Mouse (Mus musculus): ENCODE data around the gene Ptges3.
A peak's percentile ranks its signal among the peaks of the same experiment; 100 is the strongest.
"Not testable (repeated sequence)": the region's sequence is repeated elsewhere in the genome, so short reads cannot be mapped to it uniquely, and the experiment has no call there.

The Ptges3 gene

GRCm38 (mm10) chr10:128058601-128059151 is at the start of gene Ptges3:
Ptges3 (plus strand) TSS chr10:128058954.
- DNase-seq: peak; percentile 99

DNA sequence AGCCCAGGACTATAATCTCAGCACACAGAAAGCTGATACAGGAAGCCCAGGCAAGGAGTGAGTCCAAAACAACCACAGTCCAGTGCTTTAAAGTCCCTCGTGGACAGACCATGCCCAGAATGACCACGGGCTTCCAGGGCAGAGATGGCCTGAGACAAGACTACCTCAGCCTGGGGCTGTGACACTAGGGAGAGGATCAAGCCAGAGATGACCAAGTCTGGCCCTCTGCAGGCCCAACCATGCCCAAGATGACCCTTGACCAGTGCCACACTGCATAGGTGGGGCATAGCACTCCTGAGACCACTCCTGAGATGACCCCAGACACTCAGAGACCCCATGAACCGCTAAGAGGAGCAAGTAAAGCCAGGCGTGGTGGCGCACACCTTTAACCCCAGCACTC is 49.0 kb upstream of the Ptges3 start:
- DNase-seq: no peak

DNA sequence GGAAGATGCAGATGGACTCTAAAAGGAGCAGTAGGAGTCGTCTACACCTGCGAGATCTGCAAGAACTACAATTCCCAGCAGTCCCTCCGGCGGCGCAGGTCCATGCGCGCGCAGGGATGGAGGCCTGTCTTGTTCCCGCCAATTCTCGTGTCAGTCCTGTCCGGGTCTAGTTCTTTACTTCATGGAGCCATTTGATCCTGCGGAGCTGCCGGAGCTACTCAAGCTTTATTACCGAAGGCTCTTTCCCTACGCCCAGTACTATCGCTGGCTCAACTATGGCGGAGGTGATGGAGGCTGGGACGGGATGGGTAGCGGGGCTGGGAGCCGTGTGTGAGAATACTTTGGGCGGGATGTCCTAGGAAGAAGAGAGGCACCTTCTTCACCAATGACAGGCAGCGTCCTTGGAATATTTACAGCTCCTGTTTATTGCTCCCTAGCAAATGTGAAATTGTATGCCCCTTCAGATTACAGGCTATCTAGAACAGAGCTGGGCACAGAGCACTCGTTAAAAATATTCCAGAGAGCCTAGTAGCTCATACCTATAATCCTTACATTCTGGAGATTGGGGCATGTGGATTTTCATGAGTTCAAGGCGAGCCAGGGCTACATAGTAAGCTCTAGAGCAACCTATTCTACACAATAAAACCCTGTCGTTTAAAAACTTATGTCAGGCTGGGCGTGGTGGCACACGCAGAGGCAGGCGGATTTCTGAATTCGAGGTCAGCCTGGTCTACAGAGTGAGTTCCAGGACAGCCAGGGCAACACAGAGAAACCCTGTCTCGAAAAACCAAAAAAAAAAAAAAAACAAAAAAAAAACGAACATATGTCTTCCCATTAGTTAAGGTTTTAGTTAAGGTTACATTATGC is 43.5 kb upstream of the Ptges3 start, which contains the start of gene Prim1:
Prim1 (plus strand) TSS at position 101 of the 867 bp plus-strand sequence.
- DNase-seq: peak; percentile 83

GRCm38 (mm10) chr10:128022196-128022595 is 36.6 kb upstream of the Ptges3 start:
- no peak for DNase-seq

DNA sequence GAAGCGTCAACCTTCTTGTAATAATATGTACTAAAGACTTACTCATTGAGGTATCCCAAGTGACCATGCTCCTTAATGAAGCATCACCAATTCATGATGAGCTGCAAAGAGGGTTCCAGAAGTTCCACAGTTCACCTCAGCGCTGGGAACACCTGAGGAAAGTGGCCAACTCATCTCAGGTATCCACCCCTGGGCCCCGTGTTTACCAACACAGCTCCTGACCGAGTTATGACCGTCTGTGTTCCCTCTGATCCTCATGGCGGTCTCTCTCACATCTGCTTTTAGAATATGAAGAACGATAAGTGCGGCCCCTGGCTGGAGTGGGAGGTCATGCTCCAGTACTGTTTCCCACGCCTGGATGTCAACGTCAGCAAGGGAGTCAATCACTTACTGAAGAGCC is 35.3 kb upstream of the Ptges3 start:
- no peak for DNase-seq

DNA sequence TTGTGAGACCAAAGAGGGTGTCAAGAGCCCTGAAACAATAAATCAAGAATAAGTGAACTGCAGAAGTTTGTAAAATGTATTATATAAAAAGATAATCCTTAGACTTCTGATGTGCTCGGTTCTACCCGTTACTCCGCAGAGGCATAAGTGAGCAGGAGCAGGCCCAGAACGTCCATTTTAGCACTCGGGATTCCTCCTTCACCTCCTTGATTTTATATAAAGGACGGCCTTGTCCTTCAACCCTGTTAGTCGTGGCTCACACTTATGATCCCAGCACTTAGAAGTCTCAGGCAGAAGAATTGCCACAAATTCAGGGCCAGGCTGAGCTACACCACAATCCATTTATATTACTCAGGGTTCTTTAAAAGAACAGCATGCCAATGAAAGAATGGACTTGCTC is 28.8 kb upstream of the Ptges3 start:
- DNase-seq: no peak

GRCm38 (mm10) chr10:128030860-128031259 is 27.9 kb upstream of the Ptges3 start:
- DNase-seq: no peak

DNA sequence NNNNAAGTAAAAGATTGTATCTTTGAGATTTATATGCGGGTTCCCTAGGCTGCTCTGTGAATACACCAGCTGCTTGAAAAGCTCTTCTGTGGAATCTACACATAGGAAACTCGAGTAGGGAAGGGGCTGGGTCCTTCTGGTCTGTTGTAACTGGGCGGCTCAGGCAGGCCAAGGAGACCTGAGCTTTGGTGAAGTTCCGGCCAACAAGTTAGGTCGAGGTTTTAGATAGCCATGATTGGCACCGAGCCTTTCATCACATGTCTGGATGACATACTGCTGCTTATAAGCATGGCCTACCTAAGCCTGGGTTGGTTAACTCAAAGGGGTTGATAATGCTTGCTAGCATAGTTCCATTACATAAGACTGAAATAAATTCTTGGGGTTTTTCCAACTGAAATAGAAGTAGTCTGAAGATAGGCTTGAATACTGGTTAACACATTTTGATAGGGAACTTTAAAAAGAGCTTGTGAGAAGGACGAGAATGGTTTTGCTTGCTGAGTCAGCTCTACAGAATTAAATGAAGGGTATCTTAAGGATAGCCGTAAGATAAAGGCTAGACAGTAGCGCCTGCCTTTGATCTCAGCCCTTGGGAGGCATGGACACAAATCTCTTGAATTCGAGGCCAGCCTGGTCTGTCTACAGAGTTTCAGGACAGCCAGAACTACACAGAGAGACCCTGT is 21.9 kb upstream of the Ptges3 start:
- DNase-seq: peak; percentile 62 to 70

GRCm38 (mm10) chr10:128037921-128038320 is 20.8 kb upstream of the Ptges3 start:
- no peak for DNase-seq

DNA sequence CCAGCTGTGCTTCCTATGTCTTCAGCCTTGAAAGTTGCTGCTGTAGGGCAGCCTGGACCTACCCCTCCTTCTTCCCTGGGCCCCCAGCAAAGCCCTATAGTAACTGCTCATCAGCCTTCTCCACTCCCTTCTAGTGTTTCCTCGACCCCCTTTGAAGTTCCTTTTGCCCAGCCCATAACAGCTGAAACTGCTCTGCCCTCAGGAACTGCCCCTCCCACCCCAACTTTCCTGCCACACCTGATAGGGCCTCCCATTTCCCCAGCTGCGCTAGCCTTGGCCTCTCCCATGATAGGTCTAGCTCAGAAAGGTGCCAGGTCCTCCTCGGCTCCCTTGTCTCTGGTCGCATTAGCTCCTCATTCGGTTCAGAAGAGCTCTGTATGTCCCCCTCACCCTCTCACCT is 19.6 kb upstream of the Ptges3 start:
- DNase-seq: no peak

DNA sequence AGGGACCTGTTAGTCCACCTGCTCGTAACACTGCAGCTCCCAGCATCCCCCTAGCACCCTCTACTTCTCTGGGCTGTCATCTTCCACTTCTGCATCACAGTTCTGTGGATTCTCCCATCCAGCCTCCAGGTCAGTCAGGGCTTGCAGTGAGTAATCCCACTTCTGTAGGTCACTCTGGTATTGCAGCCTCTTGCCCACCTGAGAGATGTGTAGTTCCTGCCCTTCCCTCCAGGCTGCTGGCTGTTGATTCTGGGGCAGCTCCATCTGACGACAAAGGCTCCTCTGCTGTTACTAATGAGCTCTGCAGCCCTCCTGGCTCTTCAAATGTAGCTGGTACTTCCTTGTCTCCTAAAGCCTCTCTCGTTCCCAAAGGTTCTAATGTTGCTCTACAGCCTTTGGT is 18.9 kb upstream of the Ptges3 start:
- no peak for DNase-seq

DNA sequence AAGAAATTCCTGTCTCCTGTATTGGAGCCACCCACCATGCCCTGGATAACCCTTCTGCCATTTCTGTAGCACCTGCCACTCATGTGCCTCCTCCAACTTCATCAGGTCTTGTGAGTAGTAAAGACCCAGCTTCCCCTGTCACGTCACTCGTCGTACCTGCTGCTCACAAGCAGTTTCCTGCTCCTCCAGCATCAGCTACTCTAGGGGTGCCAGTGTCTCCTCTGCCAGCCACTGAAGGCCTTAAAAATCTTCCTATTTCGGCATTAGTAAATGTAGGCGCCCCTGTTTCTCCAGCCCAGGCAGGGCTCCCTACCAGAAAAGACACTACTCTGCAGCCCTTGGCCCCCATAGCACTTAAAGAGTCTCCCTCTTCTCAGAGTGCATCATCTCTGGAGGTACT is 18.5 kb upstream of the Ptges3 start:
- DNase-seq: no peak

GRCm38 (mm10) chr10:128041636-128042035 is 17.1 kb upstream of the Ptges3 start:
- DNase-seq: no peak

DNA sequence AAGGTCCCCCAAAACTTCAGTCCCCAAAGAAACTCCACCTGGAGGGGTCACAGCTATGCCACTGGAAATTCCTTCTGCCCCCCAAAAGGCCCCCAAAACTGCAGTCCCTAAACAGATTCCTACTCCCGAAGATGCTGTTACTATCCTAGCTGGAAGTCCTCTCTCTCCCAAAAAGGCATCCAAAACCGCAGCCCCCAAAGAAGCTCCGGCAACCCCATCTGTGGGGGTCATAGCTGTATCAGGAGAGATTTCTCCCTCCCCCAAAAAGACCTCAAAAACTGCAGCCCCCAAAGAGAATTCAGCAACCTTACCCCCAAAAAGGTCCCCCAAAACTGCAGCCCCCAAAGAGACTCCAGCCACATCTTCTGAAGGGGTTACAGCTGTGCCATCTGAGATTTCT is 16.3 kb upstream of the Ptges3 start:
- DNase-seq: no peak

GRCm38 (mm10) chr10:128043041-128043835 is 15.5 kb upstream of the Ptges3 start:
- DNase-seq: no peak

GRCm38 (mm10) chr10:128048157-128048556 is 10.6 kb upstream of the Ptges3 start:
- no peak for DNase-seq

- no peak for DNase-seq
These were observed 9.0 kb upstream of the Ptges3 start for GRCm38 (mm10) chr10:128049741-128050140.

DNA sequence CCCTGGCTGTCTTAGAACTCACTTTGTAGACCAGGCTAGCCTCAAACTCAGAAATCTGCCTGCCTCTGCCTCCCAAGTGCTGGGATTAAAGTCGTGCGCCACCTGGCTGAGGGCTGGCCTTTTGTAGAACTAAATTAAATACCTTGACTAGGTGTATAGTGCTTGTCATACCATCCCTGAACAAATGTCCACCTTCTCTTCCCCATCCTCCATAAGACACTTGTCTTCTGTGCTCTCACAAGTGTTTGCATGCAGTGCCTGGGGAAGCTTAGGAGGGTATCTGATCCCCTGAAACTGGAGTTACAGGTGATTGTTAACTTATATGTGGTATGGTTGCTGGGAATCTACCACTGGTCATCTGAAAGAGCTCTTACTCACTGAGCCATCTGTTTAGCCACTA is 8.4 kb upstream of the Ptges3 start:
- no peak for DNase-seq

DNA sequence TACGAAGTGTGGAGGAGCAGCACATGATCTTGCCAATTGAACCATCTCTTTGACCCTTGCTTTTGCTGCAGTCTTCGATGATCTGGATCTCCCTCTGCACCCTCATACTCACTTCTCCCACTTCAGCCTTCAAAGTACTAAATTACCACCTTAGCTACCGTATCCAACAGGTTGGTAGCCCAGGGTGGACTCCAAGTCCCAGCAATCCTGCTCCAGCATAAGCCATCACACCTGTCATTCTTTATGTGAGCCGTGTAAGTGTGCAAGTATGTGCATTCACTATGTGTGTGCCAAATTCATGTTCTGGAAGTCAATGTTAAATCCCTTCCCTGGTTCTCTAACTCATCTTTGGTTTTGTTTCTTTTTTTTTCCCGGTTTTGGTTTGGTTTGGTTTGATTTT is 7.2 kb upstream of the Ptges3 start:
- DNase-seq: no peak

DNA sequence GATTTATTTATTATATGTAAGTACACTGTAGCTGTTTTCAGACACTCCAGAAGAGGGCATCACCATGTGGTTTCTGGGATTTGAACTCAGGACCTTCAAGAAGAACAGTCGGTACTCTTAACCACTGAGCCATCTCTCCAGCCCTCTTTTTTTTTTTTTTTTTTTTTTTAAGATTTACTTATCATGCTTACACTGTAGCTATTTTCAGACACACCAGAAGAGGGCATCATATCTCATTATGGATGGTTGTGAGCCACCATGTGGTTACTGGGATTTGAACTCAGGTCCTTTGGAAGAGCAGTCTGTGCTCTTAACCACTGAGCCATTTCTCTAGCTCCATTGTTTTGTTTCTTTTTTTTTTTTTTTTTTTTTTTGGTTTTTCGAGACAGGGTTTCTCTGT is 6.6 kb upstream of the Ptges3 start:
- not testable (repeated sequence) for DNase-seq

DNA sequence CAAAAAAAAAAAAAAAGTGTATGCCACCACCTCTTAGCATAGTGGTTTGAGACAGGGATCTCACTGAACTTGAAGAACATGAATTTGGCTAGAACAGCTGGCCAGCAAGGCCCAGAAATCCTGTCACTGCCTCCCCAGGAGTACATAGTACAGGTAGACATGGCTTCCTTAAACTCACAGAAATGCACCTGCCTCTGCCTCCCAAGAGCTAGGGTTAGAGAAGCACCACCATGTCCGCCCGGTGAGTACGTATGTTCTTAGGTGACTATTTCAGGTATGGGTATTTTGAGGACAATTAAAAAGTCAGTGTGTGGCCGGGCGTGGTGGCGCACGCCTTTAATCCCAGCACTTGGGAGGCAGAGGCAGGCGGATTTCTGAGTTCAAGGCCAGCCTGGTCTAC is 5.8 kb upstream of the Ptges3 start:
- DNase-seq: no peak

GRCm38 (mm10) chr10:128058184-128058583 is 570 bp upstream of the Ptges3 start:
- no peak for DNase-seq

Measured in lung, postnatal 4 days (tissue).